Mouse (Mus musculus): ENCODE measurements at regions not wholly inside any gene's neighbourhood (a gene's known extent, or its start where the extent isn't known, plus 50 kb on each side); places are given as distances from the start of the nearest gene placed in this dataset.

DNA sequence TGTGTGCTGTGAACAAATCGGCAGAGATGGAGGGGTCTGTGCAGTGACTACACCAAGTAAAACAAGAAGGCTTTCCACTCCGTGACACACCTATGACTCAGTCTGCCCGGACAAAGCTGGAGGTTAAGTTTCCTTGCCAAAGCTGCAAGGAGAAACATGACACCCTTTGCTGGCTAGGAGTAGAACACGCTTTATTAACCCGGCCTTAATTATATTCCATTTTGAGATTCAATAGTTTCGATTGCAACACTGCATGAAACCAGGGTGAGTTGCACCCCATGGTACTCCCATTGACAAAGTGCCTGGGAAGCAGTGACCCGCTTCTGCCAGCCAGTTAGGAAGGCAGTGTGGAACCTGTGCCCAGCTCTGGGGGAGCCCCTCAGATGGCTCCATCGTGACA is 256.2 kb upstream of the Gm26657 start:
- CTCF ChIA-PET, result no interaction called here

DNA sequence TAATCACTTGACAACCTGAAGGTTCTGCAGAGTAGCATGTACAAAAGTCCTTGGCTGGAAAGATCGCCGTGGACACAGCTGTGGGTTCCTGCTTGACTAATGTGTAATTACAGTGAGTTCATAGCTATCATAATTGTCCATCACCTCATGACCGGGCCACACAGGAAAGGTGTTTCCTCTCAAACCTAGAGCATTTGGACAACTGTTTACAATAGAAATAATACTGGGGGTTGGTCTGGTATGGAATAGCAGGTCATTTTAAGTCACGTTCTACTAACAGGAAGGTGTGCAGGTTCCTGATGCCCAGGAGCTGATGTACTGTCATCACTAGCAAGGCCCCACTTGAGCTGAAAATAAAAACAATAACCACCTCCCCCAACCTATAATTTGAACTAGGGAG is 283.1 kb upstream of the Gm26657 start:
- CTCF ChIA-PET, result no interaction called here

DNA sequence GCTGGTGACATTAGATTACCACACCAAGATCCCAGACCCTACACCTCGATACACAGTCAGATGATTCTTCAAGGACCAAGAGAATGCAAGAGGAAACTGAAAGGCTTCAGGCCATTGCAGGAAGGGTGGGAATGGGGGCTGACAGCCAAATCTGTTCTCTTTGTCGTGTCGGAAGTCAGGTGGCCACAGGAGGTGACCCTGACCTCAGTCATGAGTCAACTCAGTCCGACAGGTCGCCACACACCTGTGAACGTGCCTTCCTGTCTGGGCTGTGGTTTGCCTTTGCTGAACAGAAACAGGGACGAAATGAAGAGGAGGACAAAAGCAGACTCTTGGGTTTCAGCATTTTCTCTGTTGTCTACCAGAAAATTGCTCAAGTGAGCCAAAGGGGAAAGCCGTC is 318.3 kb upstream of the Gm26657 start:
- CTCF ChIA-PET, result no interaction called here

DNA sequence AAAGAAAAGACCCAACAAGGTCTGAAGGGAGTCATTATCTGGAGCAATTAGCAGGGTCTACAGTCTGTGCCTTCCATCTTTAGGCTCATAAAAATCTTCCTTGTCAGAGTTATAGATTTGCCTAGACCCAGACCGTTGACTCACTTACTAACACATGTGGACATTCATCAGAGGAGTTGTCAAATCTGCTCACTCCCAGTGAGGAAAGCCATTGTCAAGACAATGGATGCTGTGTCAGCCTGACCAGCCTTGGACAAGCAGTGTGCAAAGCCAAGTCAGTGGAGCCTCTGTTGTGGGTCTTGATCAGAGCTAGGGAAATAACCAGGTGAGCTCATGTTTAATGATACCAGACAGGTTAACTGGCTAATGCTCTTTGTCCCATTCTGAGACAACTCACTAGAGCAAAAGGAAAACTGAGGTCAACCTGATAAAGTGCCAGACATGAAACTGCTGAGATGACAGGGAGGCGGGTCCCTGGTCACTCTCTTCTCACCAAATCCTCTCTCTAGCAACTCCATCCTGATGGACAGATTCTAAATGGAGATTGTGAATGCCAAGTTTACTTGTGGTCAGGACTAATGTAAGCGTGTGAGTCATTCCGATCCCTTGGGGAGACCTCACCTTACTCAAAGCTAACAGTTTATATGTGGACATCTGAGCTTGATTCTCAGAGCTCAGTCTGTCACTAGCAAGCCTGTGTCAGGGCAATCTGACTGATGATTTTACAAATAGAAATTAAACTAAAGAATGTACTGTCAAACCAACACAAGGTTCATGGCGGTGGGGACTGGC is 320.6 kb upstream of the Gm26657 start:
- CTCF ChIA-PET, result no interaction called here

DNA sequence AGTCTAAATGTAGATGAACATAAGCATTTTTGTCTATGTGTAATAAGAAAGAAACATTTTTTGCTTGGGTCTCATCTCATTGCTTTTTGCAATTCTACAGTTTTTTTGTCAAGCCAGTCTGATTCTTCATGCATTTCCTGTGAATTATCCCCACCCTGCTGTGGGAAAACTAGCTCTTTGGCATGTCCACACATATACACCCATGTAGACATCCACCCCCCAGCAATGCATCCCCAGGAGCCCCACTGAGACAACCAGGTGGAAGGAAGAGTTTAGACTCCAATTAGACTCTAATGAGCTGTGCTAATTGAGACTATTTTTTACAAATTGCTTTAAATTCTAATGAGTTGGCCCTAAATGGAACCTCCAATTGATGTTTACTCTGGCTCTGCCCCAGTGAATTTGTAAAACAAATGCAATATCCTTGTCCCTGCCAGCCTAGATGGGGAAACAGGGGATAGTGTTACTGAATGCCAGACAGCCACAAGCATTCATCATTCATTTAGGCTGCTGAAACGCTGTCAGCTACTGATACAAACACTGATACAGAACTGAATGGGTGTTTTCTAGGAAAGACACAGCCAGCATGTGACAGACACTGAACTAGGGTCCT is 328.7 kb upstream of the Gm26657 start:
- CTCF ChIA-PET, result no interaction called here

DNA sequence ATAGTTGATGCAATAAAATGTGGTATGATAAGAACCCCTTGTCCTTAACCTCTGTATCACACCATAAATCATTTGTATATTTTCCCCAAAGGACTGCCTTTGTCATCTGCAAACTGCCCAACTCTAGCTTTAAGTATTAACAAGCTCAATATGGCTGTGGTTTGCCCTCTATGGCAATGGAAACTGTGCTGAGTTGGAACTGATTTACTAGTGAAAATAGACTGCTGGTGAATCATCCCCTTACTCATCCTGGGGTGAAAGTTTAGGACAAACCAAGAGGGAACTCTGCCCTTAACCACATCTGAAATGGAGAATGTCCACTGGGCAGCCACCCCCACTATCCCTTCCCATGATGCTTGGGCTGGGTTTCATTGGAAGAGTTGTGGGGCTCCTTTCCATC is 346.1 kb upstream of the Gm26657 start:
- CTCF ChIA-PET, result no interaction called here

DNA sequence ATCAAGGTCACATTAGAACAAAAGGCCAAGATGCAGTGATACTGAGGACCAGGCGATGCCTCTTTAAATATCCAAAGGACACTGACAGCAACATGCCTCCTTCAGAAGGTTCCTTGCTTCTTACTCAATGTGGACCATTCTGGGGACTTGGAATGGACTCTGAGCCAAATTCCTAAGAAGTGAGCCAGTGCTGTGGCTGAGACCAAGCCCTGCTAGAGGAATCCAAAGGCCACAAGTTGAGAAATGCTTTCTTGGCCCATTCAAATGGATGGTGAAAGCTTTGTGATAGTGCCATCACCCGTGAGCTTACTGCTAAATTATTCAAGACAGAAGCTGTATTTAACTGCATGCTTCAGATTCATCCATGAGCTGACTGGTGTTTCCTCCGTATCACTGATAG is 352.8 kb upstream of the Gm26657 start:
- CTCF ChIA-PET, result no interaction called here

DNA sequence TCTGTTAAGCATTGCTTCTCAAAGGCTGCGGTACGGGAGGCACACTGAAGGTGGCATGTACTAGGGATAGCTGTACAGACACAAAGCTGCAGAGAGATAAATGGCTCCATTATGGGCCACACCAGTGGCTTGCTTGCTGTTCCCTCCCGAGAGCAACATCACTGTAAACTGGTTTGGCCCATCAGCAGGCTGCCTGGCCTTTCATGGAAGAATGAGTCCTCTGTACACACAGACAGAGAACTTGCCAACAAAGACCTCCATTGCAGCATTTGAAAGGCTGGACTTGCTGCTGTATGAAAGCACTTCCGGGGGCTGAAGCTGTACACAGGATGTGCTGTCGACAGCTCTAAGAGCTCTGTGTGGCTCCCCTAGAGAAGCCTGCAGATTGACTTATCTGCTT is 364.1 kb upstream of the Gm26657 start:
- CTCF ChIA-PET, result no interaction called here

DNA sequence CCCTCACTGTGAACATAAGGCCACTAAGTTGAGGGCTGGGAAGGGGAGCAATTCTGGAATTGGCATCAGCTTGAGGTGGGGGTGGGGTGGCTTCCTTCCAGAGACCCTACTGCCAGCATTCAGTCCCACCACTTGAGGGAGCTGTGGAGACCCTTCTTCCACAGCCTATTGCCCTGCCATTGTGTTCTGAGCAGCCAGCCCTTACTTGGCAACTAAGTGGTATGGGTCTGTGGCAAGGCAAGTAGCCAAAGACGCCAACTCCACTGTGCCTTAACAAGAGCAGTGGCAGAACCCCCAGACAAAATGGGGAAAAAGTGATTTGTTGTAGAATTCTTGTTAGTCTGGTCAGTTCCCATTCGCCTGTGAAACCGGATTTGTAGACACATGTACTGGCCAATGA is 365.4 kb upstream of the Gm26657 start:
- CTCF ChIA-PET, result no interaction called here

DNA sequence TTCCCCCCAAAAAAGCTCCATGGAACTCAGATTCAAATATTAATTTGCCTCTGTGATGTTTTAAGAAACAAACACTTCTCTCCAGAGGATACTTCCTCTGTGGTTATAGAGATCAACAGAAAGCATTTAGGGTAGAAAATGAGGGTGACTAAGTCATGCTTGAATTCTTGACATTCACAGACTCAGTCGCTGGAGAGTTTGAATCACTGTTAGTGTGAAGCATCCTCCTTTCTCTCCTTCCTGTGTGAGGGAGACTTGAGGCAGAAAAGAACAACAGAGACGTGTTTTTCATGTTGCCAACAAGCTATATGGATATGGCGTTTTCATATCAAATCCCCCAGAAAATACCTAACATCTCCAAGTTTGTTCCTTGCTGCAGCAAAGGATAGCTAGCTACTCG is 366.1 kb upstream of the Gm26657 start:
- CTCF ChIA-PET, result no interaction called here

DNA sequence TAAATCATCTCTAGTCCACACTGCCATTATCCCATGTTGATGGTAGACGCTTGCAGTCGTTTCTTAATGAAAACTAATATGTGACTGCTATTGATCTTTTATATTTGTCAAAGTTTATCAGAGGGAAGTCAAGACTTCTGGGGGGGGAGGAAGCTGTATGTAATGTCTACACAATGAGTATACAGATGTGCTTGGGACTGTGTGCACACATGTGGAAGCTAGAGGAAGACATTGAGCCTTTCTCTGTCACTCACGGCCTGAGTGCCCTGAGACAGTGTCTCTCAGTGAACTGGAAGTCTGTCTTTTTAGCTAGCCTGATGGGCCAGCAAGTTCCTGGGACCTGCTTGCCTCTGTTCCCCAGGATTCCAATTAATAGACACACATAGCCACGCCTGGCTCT is 366.7 kb upstream of the Gm26657 start:
- CTCF ChIA-PET, result no interaction called here

DNA sequence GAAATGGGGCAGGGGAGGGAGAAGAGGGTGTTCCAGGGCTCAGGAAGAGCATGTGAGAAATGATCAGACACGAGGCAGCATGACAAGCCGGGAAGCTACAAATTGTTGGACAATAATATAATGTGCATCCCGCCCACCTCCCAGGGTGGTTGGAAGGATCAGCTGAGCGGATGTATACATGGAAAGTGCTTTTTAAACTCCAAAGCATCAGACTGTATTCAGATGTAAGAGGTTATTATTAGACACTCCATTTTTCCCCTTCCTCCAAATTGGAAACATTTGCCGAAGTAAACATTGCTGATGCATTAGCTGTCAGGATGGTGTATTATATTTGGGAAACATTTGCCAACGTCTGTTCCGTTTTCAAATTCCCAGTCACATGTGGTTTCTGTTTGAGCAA is 367.2 kb upstream of the Gm26657 start:
- CTCF ChIA-PET, result no interaction called here

DNA sequence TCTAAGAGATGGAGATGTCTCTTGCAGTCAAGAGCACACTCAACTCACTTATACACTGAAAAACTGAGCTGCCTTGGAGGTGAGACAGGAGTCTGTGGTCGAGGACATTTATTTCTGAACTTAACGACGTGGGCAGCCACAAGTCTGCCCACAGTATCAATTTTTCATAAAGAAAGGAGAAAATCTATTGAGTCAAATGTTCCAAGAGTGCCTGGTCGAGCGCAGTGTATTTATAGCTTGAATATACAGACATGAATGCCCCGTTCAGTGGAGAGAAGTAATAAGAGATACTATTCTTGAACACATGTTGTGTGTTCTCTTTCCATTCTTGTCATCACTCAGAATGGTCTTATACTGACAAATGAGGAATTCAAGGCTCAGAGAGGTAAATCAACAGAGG is 375.3 kb upstream of the Gm26657 start:
- CTCF ChIA-PET, result no interaction called here

DNA sequence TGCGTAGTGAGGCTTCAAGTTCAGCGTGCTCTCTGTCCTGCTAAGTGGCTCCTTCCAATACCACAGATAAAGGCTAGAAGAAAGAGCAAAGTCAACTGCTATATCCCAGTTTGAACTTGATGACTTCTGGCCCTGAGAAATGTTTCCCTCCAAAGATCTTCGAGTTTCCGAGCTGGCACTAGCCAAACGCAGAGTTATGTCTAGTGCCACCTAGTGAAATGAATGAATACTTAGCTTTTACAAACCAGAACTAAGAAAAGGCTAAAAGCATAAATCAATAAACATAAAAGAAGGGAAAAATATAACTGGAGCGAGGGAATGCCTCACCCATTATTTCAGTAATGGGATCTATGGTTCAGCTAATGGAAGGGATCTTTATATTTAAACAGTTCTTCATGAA is 377.7 kb upstream of the Gm26657 start:
- CTCF ChIA-PET, result no interaction called here

DNA sequence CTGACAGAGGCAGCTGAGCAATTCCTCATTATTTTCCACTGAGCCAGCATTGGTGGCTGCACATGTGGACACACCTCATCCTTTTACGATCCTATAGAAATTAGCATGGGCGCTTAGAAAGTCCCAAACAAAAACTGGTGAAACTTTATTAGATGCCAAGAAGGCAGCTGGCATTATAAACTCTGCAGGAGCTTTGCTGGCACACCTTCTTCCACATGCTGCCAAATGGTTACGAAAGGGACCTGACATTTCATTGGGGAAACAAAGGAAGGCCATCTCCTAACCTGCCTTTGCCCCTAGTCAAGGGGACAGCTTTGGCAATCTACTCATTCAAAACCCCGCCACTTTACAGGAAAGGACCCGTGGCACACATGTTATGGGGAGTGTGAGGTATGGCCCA is 390.7 kb upstream of the Gm26657 start:
- CTCF ChIA-PET, result no interaction called here

DNA sequence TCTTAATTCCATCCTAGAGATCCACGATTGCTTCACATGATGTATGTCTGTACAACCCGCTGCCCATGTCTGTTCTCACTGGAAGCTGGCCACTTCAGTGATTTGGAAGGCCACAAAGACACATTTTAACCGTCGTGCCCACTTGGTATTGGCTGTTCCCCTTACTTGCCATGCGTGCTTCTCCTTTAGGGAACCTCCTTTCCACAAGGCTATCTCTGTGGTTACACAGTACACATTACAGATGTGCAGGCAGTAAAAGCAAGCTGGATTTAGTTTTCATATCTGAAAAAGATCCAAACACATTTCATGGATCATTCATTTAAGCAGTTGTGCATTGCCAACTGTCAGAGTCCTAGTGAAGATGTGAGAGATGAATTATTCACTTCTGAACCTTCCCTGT is 414.7 kb upstream of the Gm26657 start:
- CTCF ChIA-PET, result no interaction called here

DNA sequence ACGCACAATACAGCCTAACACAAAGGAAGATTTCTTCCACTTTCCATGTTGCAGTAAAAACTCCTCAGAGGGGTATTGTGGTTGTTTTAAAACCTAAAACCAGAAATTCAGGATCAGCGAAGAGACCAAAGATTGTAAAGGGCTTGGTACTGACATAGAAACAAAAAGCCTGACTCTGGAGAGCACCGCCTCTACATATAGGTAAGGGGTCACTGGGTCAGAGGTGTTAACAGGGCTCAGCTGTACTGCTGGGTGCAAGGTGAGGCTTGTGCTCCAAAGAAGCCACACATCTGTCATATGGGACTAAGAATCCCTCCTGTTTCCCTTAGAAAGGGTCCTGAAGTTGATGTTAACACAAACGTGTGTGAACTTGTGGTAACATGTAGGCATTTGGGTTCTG is 420.7 kb upstream of the Gm26657 start:
- CTCF ChIA-PET, result no interaction called here

DNA sequence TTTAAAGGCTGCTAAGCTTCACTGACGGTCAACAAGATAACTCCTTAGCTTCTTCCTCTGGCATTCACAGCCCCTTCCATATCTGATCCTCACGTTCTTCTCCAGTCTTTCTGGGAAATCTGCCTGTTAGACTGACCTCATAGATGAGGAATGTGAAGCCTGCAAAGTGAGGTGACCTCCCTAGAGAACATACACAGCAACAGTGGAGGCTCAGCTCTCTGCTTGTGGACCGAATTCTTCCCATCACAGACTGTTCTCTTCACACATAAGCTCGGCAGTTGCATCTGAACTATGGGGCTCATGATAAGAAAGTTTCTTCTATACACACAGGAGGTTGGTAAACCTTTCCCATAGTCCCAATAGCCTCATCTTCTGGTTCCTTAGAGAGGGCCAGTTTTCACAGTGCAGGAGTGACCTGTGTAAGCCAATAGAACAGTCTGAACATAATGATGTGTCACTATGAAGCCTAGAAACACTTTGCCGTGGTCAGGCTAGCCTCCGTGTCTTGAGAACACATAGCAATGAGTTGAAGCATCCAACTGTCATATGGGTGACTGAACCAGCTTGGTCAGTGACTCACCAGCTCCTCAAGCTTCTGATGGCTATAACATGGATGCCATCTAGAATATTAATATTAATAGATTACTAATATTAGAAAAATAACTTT is 434.1 kb upstream of the Gm26657 start:
- CTCF ChIA-PET, result no interaction called here

DNA sequence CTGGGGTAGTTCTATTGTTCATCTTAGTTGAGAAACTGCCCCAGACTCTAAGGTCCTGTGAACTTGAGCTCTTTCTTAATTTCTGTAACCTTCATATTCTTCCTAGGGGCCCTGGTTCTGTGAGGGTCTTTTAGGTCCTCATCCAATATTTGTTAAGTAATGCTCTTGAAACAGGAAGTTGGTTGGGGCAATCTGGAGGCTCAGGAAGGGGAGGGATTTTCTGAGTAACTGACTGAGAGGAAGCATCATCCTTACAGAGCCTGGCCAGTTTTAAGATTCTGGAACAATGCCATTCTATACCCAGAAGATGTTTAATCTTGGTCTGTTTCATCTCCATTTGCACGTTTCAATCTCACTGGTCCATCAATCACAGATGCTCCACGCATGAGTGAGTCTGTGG is 435.6 kb upstream of the Gm26657 start:
- CTCF ChIA-PET, result no interaction called here

DNA sequence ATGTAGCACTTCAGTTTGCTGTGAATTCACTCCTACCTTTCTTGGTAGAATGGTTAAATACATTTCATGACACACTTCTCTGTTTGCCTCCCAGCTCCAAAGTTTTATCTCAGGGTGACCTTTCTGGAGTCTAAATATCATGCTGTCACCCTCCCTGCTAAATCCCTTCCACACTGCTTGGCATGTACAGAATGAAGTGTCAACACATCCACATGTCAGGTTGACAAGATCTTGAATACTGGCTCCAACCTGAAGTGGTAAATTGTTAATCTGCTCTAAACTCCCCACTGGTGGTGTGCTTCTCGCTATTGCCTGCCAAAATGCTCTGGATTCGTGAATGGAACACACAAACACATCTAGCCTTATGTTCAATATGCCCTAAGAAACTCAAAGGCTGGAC is 451.9 kb upstream of the Gm26657 start:
- CTCF ChIA-PET, result no interaction called here

DNA sequence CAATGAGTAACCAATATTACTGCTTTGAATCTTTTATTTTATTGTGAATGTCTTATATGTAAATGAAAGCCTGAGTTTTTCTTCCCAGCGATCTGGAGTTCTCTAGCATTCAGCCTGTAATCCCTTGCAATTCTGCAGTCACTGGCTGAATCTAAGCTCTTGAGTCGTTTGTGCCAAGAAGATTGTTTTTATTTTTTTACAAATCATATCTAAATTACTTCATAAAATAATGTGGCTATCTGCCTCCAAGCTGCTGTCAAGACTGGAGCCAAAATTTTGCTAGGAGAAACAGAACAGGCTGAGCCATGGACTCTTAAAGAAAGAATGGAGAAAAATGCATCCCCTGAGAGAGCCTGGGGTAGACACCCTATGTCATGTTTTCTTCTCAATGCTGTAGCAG is 455.4 kb upstream of the Gm26657 start:
- CTCF ChIA-PET, result no interaction called here

DNA sequence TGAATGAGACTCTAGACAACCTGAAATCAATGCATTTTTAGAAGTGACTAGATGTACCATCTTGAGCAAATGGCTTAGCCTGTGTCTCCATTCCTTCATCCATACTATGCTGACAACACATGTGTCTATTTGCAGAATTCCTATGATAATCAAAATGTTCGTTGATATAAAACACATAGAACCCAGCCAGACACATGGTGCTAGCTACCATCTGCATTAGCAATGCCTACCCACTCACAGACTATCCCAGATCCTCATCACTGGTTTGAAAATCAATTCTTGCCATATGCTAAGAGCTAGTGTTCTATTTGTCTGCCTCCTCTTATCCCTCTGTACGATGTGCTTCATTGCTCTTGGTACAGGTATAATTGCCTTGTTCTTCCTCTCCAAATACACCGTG is 464.0 kb upstream of the Gm26657 start:
- CTCF ChIA-PET, result no interaction called here

DNA sequence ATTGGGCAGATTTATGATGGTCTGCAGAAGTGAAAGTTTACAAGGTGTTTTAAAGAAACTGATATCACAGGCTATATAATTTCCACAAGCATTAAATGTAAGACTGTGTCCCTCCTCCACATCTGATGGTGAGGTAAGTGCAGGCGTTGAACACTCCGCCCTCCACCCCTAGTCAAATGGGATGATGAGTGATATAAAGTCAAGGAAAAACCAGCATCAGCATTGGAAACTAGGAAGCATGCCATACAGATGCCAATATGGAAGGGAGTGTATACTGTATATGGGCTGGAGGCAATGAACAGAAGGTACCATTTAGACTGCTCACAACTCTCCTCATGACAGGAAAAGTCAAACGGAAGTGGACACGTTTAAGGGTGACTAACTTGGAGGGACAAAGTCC is 468.5 kb upstream of the Gm26657 start:
- CTCF ChIA-PET, result no interaction called here

DNA sequence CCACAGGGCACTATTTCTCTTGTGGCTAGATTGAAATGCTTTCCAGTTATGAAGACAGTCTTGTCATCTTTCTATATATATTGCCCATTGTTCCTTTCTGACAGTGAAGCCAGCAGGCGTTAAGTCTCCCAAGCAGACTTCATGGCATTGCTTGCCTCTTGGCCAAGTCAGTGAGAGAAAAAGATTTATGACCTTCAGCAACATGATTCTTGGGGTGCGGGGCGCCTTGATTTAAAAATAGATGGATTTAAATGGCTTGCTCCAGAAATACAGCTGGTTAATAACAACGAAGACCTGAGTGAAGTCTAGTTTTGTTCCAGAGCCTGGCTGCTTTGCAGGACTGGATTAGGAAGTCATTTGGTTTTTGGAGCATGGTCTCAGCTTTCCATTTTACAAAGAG is 475.2 kb upstream of the Gm26657 start:
- CTCF ChIA-PET, result no interaction called here

Measured in spleen, embryonic (tissue).